ENCODE assay signal across 18 mouse cellular contexts in genomic region chr5:143068382-143068781, GRCm38 (mm10).
"Had no signal": no experiment of that assay in that cellular context is flagged by ENCODE, and none has a peak within 500 bp of the region (broad histone marks: within the 10 kb centered on the region; RNA-seq: fewer than 3 reads in every experiment).

No protein-coding gene starts in this region.

- H3K9ac ChIP-seq: lung, embryonic 14.5 days; midbrain, embryonic 12.5 days; neural tube, embryonic 13.5 days; neural tube, embryonic 15.5 days had no signal

- H3K4me1 ChIP-seq: midbrain, embryonic 10.5 days; midbrain, embryonic 12.5 days had no signal

- H3K9me3 ChIP-seq: midbrain, embryonic 10.5 days; midbrain, embryonic 12.5 days; neural tube, embryonic 13.5 days; neural tube, embryonic 15.5 days had no signal

- ATAC-seq: midbrain, embryonic 16.5 days had no signal

- H3K4me2 ChIP-seq: lung, embryonic 14.5 days; midbrain, embryonic 12.5 days; neural tube, embryonic 13.5 days; neural tube, embryonic 15.5 days had no signal

- DNase-seq: lung, embryonic 14.5 days; lung, postnatal 10 days; lung, postnatal 4 days; midbrain, embryonic 14.5 days; retina, postnatal 1 day; right cerebral cortex, adult 18-20 months; right cerebral cortex, postnatal 25 days; right cerebral cortex, postnatal 4 days; spleen, adult 18-20 months; thymus, adult 18-20 months; thymus, postnatal 14 days; thymus, postnatal 36 days had no signal

- H3K27me3 ChIP-seq: midbrain, embryonic 12.5 days; neural tube, embryonic 13.5 days; neural tube, embryonic 15.5 days had no signal

- H3K4me3 ChIP-seq: midbrain, embryonic 10.5 days; midbrain, embryonic 12.5 days; myocyte; neural tube, embryonic 13.5 days; neural tube, embryonic 15.5 days had no signal

- H3K27ac ChIP-seq: midbrain, embryonic 10.5 days; midbrain, embryonic 12.5 days; neural tube, embryonic 13.5 days; neural tube, embryonic 15.5 days had no signal
